ENCODE assay signal across 22 mouse cellular contexts in genomic region chr3:86252588-86252987, GRCm38 (mm10). TPM values are rescaled to one million over a fixed set of nuclear protein-coding genes. Genes with fewer than 3 reads are reported as not detected.
DNase-seq lines count a peak whose midpoint lies in the region; ATAC-seq and TF ChIP-seq lines count a peak whose summit lies in the region.
"Had no signal": no experiment of that assay in that cellular context is flagged by ENCODE, and none has a peak within 500 bp of the region (broad histone marks: within the 10 kb centered on the region; RNA-seq: fewer than 3 reads in every experiment).

No protein-coding gene starts in this region.

- no peaks in the 10 kb centered on the region for H3K27me3 ChIP-seq in liver, embryonic 14.5 days (ENCODE audit: control insufficient read depth, insufficient read depth, low read length)
- H3K27me3 ChIP-seq: embryonic facial prominence, embryonic 12.5 days; embryonic facial prominence, embryonic 15.5 days; heart, embryonic 12.5 days; heart, embryonic 15.5 days; hindbrain, embryonic 13.5 days had no signal

- peak overlapping the region; percentile 19 for H3K9ac ChIP-seq in liver, embryonic 14.5 days (replicated peaks)
- H3K9ac ChIP-seq: embryonic facial prominence, embryonic 12.5 days; embryonic facial prominence, embryonic 15.5 days; forebrain, postnatal 0 days; heart, embryonic 12.5 days; heart, embryonic 15.5 days; hindbrain, embryonic 13.5 days had no signal

- peak overlapping the region; percentile 34 for H3K27ac ChIP-seq in liver, embryonic 14.5 days
- H3K27ac ChIP-seq: embryonic facial prominence, embryonic 12.5 days; embryonic facial prominence, embryonic 15.5 days; heart, embryonic 15.5 days; hindbrain, embryonic 10.5 days; hindbrain, embryonic 13.5 days had no signal

- no peaks in the 10 kb centered on the region for H3K36me3 ChIP-seq in liver, embryonic 14.5 days (replicated peaks; ENCODE audit: control insufficient read depth, insufficient read depth, low read depth)
- H3K36me3 ChIP-seq: embryonic facial prominence, embryonic 12.5 days; embryonic facial prominence, embryonic 15.5 days; heart, embryonic 12.5 days; heart, embryonic 15.5 days; hindbrain, embryonic 10.5 days; hindbrain, embryonic 13.5 days had no signal

- ATAC-seq in liver, embryonic 14.5 days (ENCODE audit: insufficient read depth), result peak; percentile 36; the same call in 1 of the 2 replicates
- peak; percentile 45; the same call in 1 of the 2 replicates for ATAC-seq in erythroblast, adult 5-6 weeks (replicated peaks; ENCODE audit: low FRiP score, poor library complexity, severe bottlenecking)
- ATAC-seq in erythroid progenitor cell, adult 5-6 weeks (replicated peaks; ENCODE audit: low FRiP score, poor library complexity, severe bottlenecking), result peak; percentile 43; the same call in 1 of the 2 replicates
- ATAC-seq: activated CD4-positive, CD25-positive, alpha-beta regulatory T cell, adult 4 months; CD4-positive, CD25-positive, alpha-beta regulatory T cell, adult 4 months; forebrain, embryonic 14.5 days; forebrain, postnatal 0 days; hindbrain, embryonic 16.5 days had no signal

- DNase-seq in liver, embryonic 14.5 days (ENCODE audit: low read depth in 3 of 3, low spot score in 3 of 3), result peak in 1 of 3 experiments; percentile 22
- DNase-seq in liver, result no peak
- DNase-seq in cerebellum, postnatal 4 days (ENCODE audit: low spot score in 2 of 2), result no peak
- DNase-seq in neural tube, embryonic 10.5 days (ENCODE audit: extremely low spot score, low spot score), result no peak
- DNase-seq: adrenal gland, adult 8-10 months; adrenal gland, postnatal 25 days; cerebellum, adult 11-12 months; forebrain, postnatal 0 days; gastrocnemius, postnatal 25 days; heart, postnatal 36 days had no signal

- TF ChIP-seq EP300 in liver, embryonic 14.5 days (IDR thresholded peaks at IDR 0.05; ENCODE audit: low read depth), result no peak

- H3K4me3 ChIP-seq in liver, embryonic 14.5 days (ENCODE audit: insufficient read depth in 1 of 2, low read depth in 2 of 2, low read length in 2 of 2), result no peak overlapping the region
- H3K4me3 ChIP-seq: embryonic facial prominence, embryonic 12.5 days; embryonic facial prominence, embryonic 15.5 days; heart, embryonic 12.5 days; heart, embryonic 15.5 days; hindbrain, embryonic 10.5 days; hindbrain, embryonic 13.5 days had no signal

- H3K9me3 ChIP-seq in liver, embryonic 14.5 days (ENCODE audit: control insufficient read depth, low read length), result no peaks in the 10 kb centered on the region
- H3K9me3 ChIP-seq: embryonic facial prominence, embryonic 12.5 days; embryonic facial prominence, embryonic 15.5 days; heart, embryonic 12.5 days; heart, embryonic 15.5 days; hindbrain, embryonic 10.5 days; hindbrain, embryonic 13.5 days had no signal

- peaks cover 21 to 24% of the 10 kb centered on the region in 2 experiments for H3K4me1 ChIP-seq in liver, embryonic 14.5 days (replicated peaks; ENCODE audit: control insufficient read depth in 2 of 2, insufficient read depth in 2 of 2, low read length in 1 of 2)
- H3K4me1 ChIP-seq: embryonic facial prominence, embryonic 12.5 days; embryonic facial prominence, embryonic 15.5 days; heart, embryonic 15.5 days; hindbrain, embryonic 10.5 days; hindbrain, embryonic 13.5 days had no signal

- peak overlapping the region; percentile 73 for H3K4me2 ChIP-seq in liver, embryonic 14.5 days (ENCODE audit: low read depth)
- H3K4me2 ChIP-seq: embryonic facial prominence, embryonic 12.5 days; embryonic facial prominence, embryonic 15.5 days; heart, embryonic 12.5 days; heart, embryonic 15.5 days; hindbrain, embryonic 13.5 days had no signal

- TF ChIP-seq CTCF in liver, embryonic 14.5 days (IDR thresholded peaks at IDR 0.05; ENCODE audit: low read depth), result no peak

RNA-seq across cellular contexts. Expression of gene Lrba, which starts 28.1 kb away (rescaled TPM):
- 3.9 and 4.4 TPM in 2 replicates for polyA plus RNA-seq in liver, embryonic 14.5 days (2012; rRNA removed)
- 3.7 and 4.9 TPM in 2 replicates for polyA plus RNA-seq in liver, embryonic 14.5 days (2014; fragmentation: Nextera tagmentation; extraction: Ambion mirVana)
- 3.5 and 7.9 TPM in 2 replicates for total RNA-seq in erythroblast, adult 5-6 weeks (2015; ENCODE audit: low replicate concordance)
- 13.5 and 18.1 TPM in 2 replicates for total RNA-seq in erythroblast, adult 5-6 weeks (2017; ENCODE audit: low replicate concordance)
- total RNA-seq in erythroid progenitor cell, adult 5-6 weeks (2015; ENCODE audit: low replicate concordance), result 37.1 and 50.7 TPM in 2 replicates
- 53.0 and 92.4 TPM in 2 replicates for total RNA-seq in erythroid progenitor cell, adult 5-6 weeks (2017; ENCODE audit: low replicate concordance)
